Mouse (Mus musculus): ENCODE data around the gene Ccdc3.

DNA sequence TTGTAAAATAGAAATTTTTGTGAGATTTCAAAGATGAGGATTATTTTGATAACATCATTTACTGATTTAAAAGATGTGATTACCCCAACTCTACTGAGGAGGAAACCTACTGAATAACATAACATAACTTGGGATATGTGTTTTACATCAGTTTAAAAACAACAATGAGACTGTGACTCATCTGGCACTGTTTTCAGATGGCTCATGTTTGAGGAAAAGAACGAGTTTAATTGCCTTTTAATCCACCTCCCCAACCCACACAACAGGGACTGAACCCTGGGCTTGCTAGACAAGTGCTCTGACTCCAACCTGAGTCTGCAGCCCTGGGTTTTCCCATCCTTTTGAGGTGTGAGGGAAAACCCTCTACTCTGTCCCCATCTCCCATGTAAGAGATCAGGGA is 42.3 kb upstream of the Ccdc3 start:
- no peak for TF ChIP-seq CTCF (IDR thresholded peaks at IDR 0.05; ENCODE audit: control insufficient read depth, insufficient read depth, insufficient read length)
- TF ChIP-seq CEBPB (IDR thresholded peaks at IDR 0.05; ENCODE audit: low read depth), result no peak
- TF ChIP-seq MAX (IDR thresholded peaks at IDR 0.05), result no peak
- no peak for TF ChIP-seq MYOG (IDR thresholded peaks at IDR 0.05; ENCODE audit: control insufficient read depth, extremely low read depth, insufficient read length)
- no peak for TF ChIP-seq MYOD1 (IDR thresholded peaks at IDR 0.05; ENCODE audit: control insufficient read depth, insufficient read length, low read depth)
- no peak for TF ChIP-seq USF1 (IDR thresholded peaks at IDR 0.05; ENCODE audit: low read depth)
- no peak for TF ChIP-seq FOSL1 (IDR thresholded peaks at IDR 0.05; ENCODE audit: insufficient read depth, low read length, poor library complexity, severe bottlenecking)
